Mouse (Mus musculus): ENCODE data around the gene Mc1r.

DNA sequence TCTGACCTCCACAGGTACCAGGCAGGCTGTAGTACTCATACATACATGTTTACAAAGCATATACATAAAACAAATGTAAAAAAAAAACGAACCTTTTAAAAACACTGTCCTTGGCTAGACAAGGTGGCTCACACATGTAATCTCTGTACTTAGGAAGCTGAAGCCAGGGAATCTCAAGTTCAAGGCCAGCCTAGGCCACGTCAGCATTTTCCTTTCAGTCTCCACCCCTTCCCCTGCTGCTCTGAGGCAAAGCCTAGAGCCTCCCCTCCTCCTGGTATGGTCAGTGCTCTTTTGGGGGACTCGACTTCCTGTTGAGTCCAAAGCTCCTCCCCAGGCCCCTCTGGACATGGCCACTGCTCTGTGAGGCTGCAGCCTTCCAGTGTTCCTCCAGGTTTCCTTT lies 19.9 kb upstream of the Mc1r start:
- TF ChIP-seq MAX (IDR thresholded peaks at IDR 0.05; ENCODE audit: low read length) (no peak), CTCF (IDR thresholded peaks at IDR 0.05 in 2 of 3, conservative IDR thresholded peaks at IDR 0.05 in 1 of 3; ENCODE audit: control insufficient read depth in 1 of 3, insufficient read depth in 1 of 3, low read depth in 2 of 3, low read length in 3 of 3, poor library complexity in 1 of 3, severe bottlenecking in 1 of 3) (no peak), ZMIZ1 (IDR thresholded peaks at IDR 0.05; ENCODE audit: low read depth, low read length) (no peak), POLR2A (IDR thresholded peaks at IDR 0.05; ENCODE audit: control insufficient read depth in 1 of 2, insufficient read depth in 1 of 2, low read depth in 1 of 2, low read length in 2 of 2, poor library complexity in 1 of 2) (no peak), POLR2AphosphoS2 (IDR thresholded peaks at IDR 0.05; ENCODE audit: low read length) (no peak), TAL1 (IDR thresholded peaks at IDR 0.05; ENCODE audit: low read length) (no peak), USF1 (IDR thresholded peaks at IDR 0.05; ENCODE audit: low read depth, low read length) (no peak), SIN3A (IDR thresholded peaks at IDR 0.05; ENCODE audit: low read length) (no peak), MAZ (IDR thresholded peaks at IDR 0.05; ENCODE audit: low read depth, low read length) (no peak), EP300 (IDR thresholded peaks at IDR 0.05; ENCODE audit: low read depth in 1 of 2, low read length in 2 of 2) (no peak), GATA1 (IDR thresholded peaks at IDR 0.05; ENCODE audit: low read depth, low read length) (no peak), E2F4 (IDR thresholded peaks at IDR 0.05; ENCODE audit: borderline replicate concordance, low read depth, low read length) (no peak), MYB (IDR thresholded peaks at IDR 0.05; ENCODE audit: low read depth, low read length) (no peak), NRF1 (IDR thresholded peaks at IDR 0.05; ENCODE audit: insufficient read depth, low read depth, low read length, poor library complexity, severe bottlenecking) (no peak)
